Mouse (Mus musculus) hindbrain, embryonic 16.5 days (tissue): ENCODE data around the gene Gadd45b. TPM values are rescaled to one million over a fixed set of nuclear protein-coding genes. Genes with fewer than 3 reads are reported as not detected.

Source experiments
- ATAC-seq: fragments of 200-750 bp; cut with Nextera tagmentation; 2 replicates; pipeline ENCODE4 v1.8.0; 2017; ENCODE audit warnings: moderate TSS enrichment, moderate library complexity
- H3K27ac ChIP-seq: fragments of 300-500 bp; sonication (generic); 2 replicates; pipeline ENCODE4 v1.5.1; 2014; ENCODE audit warnings: low read depth, mild to moderate bottlenecking, control low read depth, low read length, moderate library complexity
- H3K27me3 ChIP-seq: fragments of 300-500 bp; sonication (generic); replicated peaks from 2 replicates; pipeline ENCODE4 v1.6.1; 2014; ENCODE audit warnings: low read length; ENCODE audit not compliant: control insufficient read depth, insufficient read depth
- H3K36me3 ChIP-seq: fragments of 300-500 bp; sonication (generic); 2 replicates; pipeline ENCODE4 v1.6.1; 2014; ENCODE audit warnings: mild to moderate bottlenecking, low read length, moderate library complexity, mixed read lengths; ENCODE audit not compliant: control insufficient read depth, insufficient read depth
- H3K4me1 ChIP-seq: fragments of 300-500 bp; sonication (generic); 2 replicates; pipeline ENCODE4 v1.6.1; 2014; ENCODE audit warnings: low read depth, low read length; ENCODE audit not compliant: control insufficient read depth, insufficient read depth
- H3K4me2 ChIP-seq: fragments of 300-500 bp; sonication (generic); 2 replicates; pipeline ENCODE4 v1.6.1; 2014; ENCODE audit warnings: mild to moderate bottlenecking, low read length, control low read depth, moderate library complexity
- H3K4me3 ChIP-seq: fragments of 300-500 bp; sonication (generic); 2 replicates; pipeline ENCODE4 v1.5.1; 2014; ENCODE audit warnings: mild to moderate bottlenecking, low read length, control low read depth, moderate library complexity
- H3K9ac ChIP-seq: fragments of 300-500 bp; sonication (generic); 2 replicates; pipeline ENCODE4 v1.6.1; 2014; ENCODE audit warnings: low read depth, mild to moderate bottlenecking, control low read depth, low read length, moderate library complexity
- H3K9me3 ChIP-seq: fragments of 300-500 bp; sonication (generic); 2 replicates; pipeline ENCODE4 v1.6.1; 2014; ENCODE audit warnings: mild to moderate bottlenecking, low read length, moderate library complexity; ENCODE audit not compliant: control insufficient read depth
- WGBS: fragments of 180-500 bp; shearing (Covaris S2); extraction: QIAGEN DNeasy Blood & Tissue Kit; methylation state at CpG from one replicate; pipeline ENCODE4 v1.1.7; 2014; 5-methylcytosine and 5-hydroxymethylcytosine counted together
- polyA plus RNA-seq: library from polyadenylated mRNA; unstranded; fragments of >200 nt; fragmentation: Nextera tagmentation; extraction: Ambion mirVana; gene quantifications from 2 replicates; pipeline ENCODE4 v1.2.1, GENCODE M21; 2015

The Gadd45b gene
- polyA plus RNA-seq, 1 experiment from 2014 or later, result 8.0 TPM

DNA sequence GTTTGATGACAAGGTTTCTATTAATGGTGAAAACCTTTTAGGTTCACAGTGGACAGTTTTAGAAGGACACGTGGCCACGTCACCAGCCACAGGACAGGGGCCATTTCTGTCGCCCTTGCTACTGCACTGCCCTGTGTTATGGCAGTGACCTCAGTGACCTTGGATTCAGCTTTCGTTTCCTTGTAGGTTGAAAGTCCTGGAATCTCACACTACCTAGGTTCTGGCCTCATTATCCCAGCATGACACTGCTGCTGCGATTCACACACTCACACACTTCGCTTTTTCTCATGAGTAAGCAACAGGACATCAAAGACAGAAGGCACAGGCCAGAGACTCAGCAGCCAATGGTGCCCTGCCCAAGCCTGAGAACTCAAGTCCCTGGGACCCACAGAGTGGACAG is 27.0 kb downstream of the Gadd45b start:
- H3K4me2 ChIP-seq, result no peak overlapping the region
- no peak overlapping the region for H3K4me3 ChIP-seq
- H3K36me3 ChIP-seq, result no peaks in the 10 kb centered on the region
- no peak overlapping the region for H3K27ac ChIP-seq
- no peaks in the 10 kb centered on the region for H3K4me1 ChIP-seq
- no peaks in the 10 kb centered on the region for H3K27me3 ChIP-seq
- no peaks in the 10 kb centered on the region for H3K9me3 ChIP-seq
- 83% methylated on average over 6 of the region's 6 CpGs for WGBS
- H3K9ac ChIP-seq, result no peak overlapping the region
- no peak for ATAC-seq

DNA sequence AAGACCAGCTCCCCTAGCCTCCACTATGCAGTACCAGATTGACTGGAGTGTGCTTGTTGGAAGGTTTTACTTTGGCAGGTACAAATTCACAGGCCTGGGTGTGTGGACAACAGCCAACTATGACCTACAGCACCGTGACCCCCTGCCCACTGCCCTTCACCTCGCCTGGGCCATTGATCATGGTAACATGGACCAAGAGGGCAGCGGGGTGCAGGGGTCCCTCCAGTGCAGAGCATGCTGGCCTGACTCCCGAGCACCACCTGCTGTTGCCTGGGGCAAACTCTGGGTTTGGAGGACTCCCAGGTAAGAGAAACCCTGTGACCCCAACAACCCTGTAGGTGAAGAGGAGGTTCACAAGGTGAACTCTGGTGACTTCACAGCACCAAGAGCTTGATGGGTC is 27.9 kb downstream of the Gadd45b start:
- ATAC-seq, result no peak

DNA sequence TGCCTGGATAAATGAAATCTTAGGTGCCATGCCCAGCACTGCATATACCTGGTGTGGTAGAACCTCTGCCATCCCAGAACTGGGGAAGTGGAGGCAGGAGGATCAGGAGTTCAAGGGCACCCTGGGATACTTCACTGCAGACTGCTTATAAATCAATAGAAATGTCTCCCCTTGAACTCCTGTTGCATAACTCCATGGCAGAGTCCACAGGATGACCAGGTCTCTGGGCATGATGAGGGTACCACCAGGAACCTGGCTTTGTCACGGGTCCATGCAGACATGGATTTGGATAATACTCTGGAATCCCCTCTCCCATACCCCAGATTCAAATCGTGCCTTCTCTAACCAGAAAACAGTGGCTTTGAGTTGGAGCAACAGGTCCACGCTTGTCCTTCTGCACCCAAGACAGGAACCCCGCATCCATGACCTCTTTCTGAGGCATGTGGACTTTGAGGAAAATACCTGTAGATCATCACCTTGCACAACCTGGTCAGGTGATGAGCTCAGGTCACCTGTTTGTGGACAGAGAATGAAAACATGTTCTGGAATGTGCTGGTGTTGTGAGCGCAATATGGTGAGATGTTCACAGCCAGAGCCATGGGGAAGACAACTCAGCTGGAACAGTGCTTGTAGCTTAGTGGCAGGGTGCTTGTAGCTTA is 29.2 kb downstream of the Gadd45b start:
- WGBS, result 93% methylated on average over 5 of the region's 5 CpGs
- no peak overlapping the region for H3K4me2 ChIP-seq
- no peak overlapping the region for H3K9ac ChIP-seq
- no peaks in the 10 kb centered on the region for H3K36me3 ChIP-seq
- H3K27ac ChIP-seq, result no peak overlapping the region
- no peaks in the 10 kb centered on the region for H3K4me1 ChIP-seq
- no peak overlapping the region for H3K4me3 ChIP-seq
- H3K27me3 ChIP-seq, result no peaks in the 10 kb centered on the region
- no peaks in the 10 kb centered on the region for H3K9me3 ChIP-seq
- no peak for ATAC-seq

More for the DNA sequence above, 27.9 kb downstream of the Gadd45b start:
- Histone ChIP-seq H3K4me2 (no peak overlapping the region), H3K4me3 (no peak overlapping the region), H3K36me3 (no peaks in the 10 kb centered on the region), H3K9ac (no peak overlapping the region), H3K27me3 (no peaks in the 10 kb centered on the region), H3K9me3 (no peaks in the 10 kb centered on the region), H3K27ac (no peak overlapping the region), H3K4me1 (no peaks in the 10 kb centered on the region)
- WGBS, result 66% methylated on average over 4 of the region's 4 CpGs

DNA sequence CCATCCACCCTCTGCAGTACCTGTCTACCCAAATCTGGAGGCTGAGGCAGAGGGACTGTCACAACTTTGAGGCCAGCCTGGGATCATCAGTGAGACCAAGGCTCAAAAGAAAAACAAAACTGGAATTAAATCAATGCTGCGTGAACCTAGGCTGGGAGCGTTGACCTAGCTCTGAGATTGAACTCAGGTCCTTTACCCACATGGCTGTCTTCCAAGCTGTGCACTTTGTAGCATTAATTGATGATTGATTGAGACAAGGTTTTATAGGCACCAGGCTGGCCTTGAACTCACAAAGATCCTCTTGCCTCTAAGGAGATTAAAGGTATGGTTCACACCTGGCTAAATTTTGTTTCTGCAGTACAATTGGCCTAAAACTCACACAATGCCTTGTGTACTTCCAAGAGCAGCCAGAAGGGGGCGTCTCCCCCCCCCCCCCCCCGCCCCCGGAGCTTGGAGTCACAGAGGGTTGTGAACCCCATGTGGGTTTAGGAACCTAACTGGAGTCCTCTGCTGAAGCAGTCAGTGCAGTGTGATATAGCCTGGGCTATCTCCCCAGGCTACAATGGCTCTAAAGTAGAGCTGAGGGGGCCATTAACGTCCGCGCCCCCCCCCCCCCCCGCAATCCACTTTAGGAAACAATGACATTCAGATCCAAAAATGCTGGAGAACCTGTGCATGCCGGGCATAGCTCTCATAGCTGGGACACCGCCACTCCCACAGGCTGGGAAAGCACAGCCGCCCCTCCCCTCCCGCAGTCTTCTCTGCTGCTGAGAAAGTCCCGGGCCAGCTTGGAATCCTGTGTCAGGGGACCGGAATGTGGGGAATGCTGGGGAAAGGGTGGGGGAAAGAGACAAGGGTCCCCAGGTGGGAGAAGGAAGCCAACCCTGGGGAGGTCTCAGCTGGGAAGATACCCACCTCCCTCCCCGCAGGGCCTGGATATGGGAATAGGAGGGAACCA is 31.0 kb downstream of the Gadd45b start:
- H3K36me3 ChIP-seq, result no peaks in the 10 kb centered on the region
- H3K4me2 ChIP-seq, result no peak overlapping the region
- H3K27me3 ChIP-seq, result no peaks in the 10 kb centered on the region
- H3K27ac ChIP-seq, result no peak overlapping the region
- ATAC-seq, result no peak
- no peak overlapping the region for H3K4me3 ChIP-seq
- WGBS, result 18% methylated on average over 13 of the region's 16 CpGs
- H3K4me1 ChIP-seq, result no peaks in the 10 kb centered on the region
- H3K9ac ChIP-seq, result no peak overlapping the region; the same call in 1 of the 2 replicates
- H3K9me3 ChIP-seq, result no peaks in the 10 kb centered on the region

DNA sequence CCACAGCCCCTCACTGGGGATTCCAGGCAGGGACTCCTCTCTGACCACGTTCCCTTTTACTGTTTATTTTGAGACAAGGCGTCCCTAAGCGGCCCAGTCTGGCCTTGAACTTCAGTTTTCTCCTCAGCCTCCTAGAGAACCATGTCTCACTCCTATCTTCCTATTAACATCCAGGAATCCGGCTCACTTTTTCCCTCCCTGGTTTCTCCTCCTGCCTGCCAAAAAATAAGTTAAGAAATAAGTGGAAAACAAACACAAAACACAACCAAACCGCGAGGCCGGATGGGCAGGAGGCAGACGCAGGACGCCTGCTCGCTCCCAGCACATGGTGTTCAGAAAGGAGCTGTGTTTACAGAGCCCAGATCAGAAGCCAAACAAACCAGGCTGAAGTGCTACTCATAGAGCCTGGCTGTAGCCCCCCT is 32.2 kb downstream of the Gadd45b start:
- 65% methylated on average over 10 of the region's 10 CpGs for WGBS
- no peak overlapping the region for H3K27ac ChIP-seq
- no peak for ATAC-seq

DNA sequence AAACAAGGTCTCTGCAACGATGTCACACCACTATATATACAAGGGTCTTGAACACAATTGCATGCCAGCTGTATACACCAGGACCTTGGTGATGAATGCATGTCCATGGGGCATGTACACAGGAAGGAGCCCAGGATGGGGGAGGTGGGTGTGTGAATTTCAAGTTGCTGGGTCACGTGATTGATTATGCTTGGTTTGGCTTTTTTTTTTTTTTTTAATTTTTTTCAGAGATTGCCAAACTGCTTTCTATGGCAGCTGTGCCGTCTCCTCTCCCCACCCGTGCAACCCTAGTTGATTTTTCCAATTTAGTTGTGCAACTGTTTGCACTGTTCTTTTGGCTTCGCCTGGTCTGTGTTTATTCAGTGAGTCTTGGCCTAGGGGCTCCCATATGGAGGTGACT is 32.7 kb downstream of the Gadd45b start:
- peaks cover 6% of the 10 kb centered on the region for H3K4me1 ChIP-seq
- no peaks in the 10 kb centered on the region for H3K36me3 ChIP-seq
- no peak for ATAC-seq
- H3K4me2 ChIP-seq, result no peak overlapping the region
- H3K9ac ChIP-seq, result no peak overlapping the region
- no peaks in the 10 kb centered on the region for H3K9me3 ChIP-seq
- no peaks in the 10 kb centered on the region for H3K27me3 ChIP-seq
- no peak overlapping the region for H3K27ac ChIP-seq
- 69% methylated on average over 5 of the region's 5 CpGs for WGBS
- no peak overlapping the region for H3K4me3 ChIP-seq

More for the DNA sequence above, 32.2 kb downstream of the Gadd45b start:
- H3K4me1 ChIP-seq, result peaks cover under 1% of the 10 kb centered on the region; the same call in 1 of the 2 replicates
- H3K4me2 ChIP-seq, result no peak overlapping the region
- H3K9me3 ChIP-seq, result no peaks in the 10 kb centered on the region
- no peaks in the 10 kb centered on the region for H3K27me3 ChIP-seq
- H3K4me3 ChIP-seq, result no peak overlapping the region
- H3K9ac ChIP-seq, result no peak overlapping the region
- H3K36me3 ChIP-seq, result no peaks in the 10 kb centered on the region

DNA sequence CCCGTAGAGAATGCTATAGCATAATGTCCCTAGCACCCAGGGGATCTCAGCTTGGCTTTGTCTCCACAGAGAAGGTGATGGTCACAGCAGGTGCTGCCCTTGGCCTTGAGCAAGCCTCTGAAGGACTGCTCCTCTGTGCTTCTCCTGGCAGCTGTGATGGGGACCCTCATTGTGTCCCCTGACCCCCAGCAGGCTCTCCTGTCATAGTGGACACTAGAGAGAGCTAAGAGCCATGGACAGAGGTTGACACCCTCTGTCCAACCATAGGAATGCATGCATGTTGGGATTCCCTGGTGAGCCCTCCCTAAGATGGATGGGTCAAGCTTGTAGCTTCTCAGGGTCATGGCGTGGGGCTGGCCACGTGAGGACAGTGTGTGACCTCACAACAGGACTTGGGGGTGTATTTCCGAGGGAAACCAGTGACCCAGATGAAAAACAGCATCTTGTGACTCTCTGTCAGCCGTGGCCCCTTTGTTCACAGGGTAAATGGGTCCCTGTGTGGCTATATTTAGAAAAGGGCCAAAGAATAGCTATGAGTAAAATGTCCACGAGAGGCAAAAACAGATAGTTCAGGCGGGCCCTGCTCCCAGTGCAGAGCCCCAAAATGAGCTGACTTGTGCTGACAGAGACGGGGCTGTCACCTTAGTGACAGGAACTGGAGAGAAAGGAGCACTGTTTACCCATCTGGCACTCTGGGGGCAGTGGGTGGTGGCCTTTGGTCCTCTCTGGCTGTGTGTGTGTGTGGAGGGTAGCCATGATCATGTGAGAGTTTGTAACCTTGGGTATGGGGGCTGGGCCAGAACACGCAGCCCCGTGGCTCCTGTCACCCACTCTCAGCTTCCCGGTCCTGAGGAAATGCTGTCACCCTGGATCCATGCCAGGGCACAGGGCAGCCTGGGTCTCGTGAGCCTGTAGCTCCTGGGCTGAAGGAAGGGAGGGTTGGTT is 33.4 kb downstream of the Gadd45b start:
- no peak overlapping the region for H3K9ac ChIP-seq
- H3K4me2 ChIP-seq, result no peak overlapping the region
- H3K4me3 ChIP-seq, result no peak overlapping the region
- H3K9me3 ChIP-seq, result no peaks in the 10 kb centered on the region
- ATAC-seq, result no peak
- no peaks in the 10 kb centered on the region for H3K36me3 ChIP-seq
- no peak overlapping the region for H3K27ac ChIP-seq
- H3K27me3 ChIP-seq, result no peaks in the 10 kb centered on the region
- peaks cover 7% of the 10 kb centered on the region for H3K4me1 ChIP-seq
- 49% methylated on average over 12 of the region's 12 CpGs for WGBS

DNA sequence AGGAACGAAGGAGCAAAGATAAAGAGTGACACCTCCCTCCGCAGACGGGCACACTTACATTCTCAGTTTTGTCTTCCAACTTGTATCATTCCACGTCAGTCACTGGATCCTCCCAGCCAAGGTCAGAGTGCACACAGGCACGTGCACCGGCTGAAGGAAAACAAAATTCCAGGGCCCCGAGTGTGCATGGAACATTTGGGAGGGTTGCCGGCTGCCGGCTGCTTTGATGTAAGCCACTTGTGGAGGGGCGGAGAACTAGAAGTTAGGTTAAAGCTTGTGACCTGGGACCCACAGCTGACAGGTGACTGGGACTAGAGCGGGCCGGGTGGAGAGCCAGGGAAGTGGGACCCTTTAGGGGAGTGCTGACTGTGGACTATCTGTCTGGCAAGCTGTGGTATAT is 36.4 kb downstream of the Gadd45b start:
- no peak overlapping the region for H3K4me3 ChIP-seq
- no peak overlapping the region for H3K27ac ChIP-seq
- H3K4me1 ChIP-seq, result peaks cover 7% of the 10 kb centered on the region
- no peak for ATAC-seq
- H3K27me3 ChIP-seq, result no peaks in the 10 kb centered on the region
- H3K9ac ChIP-seq, result no peak overlapping the region
- H3K36me3 ChIP-seq, result no peaks in the 10 kb centered on the region
- H3K4me2 ChIP-seq, result no peak overlapping the region
- H3K9me3 ChIP-seq, result no peaks in the 10 kb centered on the region
- 65% methylated on average over 12 of the region's 12 CpGs for WGBS
